Mouse (Mus musculus): Measurements from ENCODE around the gene Nck1. TPM values are rescaled to one million over a fixed set of nuclear protein-coding genes. Genes with fewer than 3 reads are reported as not detected.
A peak's percentile ranks its signal among the peaks of the same experiment; 100 is the strongest.

The Nck1 gene
- polyA plus RNA-seq (2012; rRNA removed) = 50.8 and 53.3 TPM in 2 replicates

DNA sequence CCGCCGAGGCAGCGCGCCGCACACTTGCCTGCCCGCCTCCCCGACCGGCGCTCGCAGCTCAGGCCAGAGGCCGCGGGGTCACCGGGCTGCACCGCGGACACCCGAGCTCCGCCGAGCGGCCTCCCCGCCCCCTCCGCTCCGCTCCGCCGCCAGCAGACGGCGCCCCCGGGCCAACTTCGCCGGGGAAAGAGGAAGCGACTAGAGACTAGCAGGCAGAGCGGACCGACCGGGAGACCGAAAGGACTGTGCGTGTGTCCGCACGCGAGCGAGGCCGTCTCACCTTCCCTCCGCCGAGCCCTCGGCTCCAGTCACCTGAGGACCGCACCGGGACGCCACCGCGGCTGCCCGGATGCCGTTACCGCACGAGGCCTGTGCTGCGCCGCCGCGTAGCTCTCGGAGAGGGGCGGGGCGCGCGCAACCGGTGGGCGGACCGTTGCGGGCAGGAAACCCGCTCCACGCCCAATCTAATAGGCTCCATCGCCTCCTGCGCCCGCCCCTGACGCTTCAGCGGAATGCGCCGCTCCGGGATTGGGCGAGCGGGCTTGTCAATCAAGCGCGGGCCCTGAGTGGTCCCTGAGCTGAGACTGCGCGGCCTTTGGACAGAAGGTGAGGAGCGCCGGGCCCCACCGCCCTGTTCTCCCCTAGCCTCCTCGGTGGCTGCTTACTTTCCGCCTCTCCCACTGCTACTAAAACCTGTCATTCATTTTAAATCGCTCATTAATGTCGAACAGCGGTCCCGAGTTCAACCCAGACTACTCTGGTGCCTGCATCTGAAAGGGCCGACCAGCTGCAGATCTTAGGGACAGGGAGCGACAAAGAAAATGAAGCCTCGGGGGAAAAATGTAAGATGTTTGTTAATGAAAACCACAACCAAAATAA, at the start of gene Nck1:
Nck1 (minus strand) TSS at position 420 of the 879 bp plus-strand sequence.
- Histone ChIP-seq H3K4me3 (replicated peaks; ENCODE audit: insufficient read depth, low read depth, low read length) (peak within 1 kb of the TSS; percentile 90), H3K27ac (ENCODE audit: insufficient read depth, low read length) (peak within 1 kb of the TSS; percentile 81), H3K4me1 (ENCODE audit: control insufficient read depth, insufficient read depth, low read length) (no peaks in the 10 kb centered on the region; the same call in 1 of the 2 replicates), H3K27me3 (ENCODE audit: control insufficient read depth, insufficient read depth, low read length) (no peaks in the 10 kb centered on the region)
- WGBS = under 1% methylated on average over 93 of the region's 93 CpGs
- TF ChIP-seq CTCF (IDR thresholded peaks at IDR 0.05; ENCODE audit: borderline replicate concordance, insufficient read depth, low read depth, low read length) (peak; percentile 60; the same call in 1 of the 2 replicates), POLR2A (IDR thresholded peaks at IDR 0.05; ENCODE audit: borderline replicate concordance, insufficient read depth, low read length) (peak; percentile 87)
- peak; percentile 100 for DNase-seq

DNA sequence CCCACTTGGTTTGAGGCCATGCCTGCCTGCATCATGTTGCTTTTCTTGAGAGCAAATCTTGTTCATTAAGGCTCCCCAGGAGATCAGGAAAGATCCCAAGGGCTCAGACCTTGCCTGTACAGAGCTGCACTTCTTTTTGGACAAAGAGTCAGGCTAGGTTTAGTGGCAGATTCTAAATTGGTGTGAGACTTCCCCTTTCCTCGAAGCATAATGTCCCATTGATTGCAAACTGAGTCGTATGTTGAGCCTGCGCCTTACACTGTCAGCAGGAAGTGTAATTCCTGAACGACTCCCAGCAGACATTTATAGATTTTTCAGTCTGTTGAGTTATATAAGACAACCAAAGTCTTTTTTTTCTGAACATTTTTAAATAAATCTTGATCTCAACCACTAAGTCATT, 44.5 kb upstream of the Nck1 start:
- DNase-seq = no peak
- no peak overlapping the region for H3K4me3 ChIP-seq (replicated peaks; ENCODE audit: insufficient read depth, low read depth, low read length)
- H3K4me1 ChIP-seq (ENCODE audit: control insufficient read depth, insufficient read depth, low read length) = no peaks in the 10 kb centered on the region
- TF ChIP-seq CTCF (IDR thresholded peaks at IDR 0.05; ENCODE audit: borderline replicate concordance, insufficient read depth, low read depth, low read length) = no peak
- TF ChIP-seq POLR2A (IDR thresholded peaks at IDR 0.05; ENCODE audit: borderline replicate concordance, insufficient read depth, low read length) = no peak
- H3K27ac ChIP-seq (ENCODE audit: insufficient read depth, low read length) = no peak overlapping the region
- 75% methylated on average over 4 of the region's 4 CpGs for WGBS
- no peaks in the 10 kb centered on the region for H3K27me3 ChIP-seq (ENCODE audit: control insufficient read depth, insufficient read depth, low read length)

DNA sequence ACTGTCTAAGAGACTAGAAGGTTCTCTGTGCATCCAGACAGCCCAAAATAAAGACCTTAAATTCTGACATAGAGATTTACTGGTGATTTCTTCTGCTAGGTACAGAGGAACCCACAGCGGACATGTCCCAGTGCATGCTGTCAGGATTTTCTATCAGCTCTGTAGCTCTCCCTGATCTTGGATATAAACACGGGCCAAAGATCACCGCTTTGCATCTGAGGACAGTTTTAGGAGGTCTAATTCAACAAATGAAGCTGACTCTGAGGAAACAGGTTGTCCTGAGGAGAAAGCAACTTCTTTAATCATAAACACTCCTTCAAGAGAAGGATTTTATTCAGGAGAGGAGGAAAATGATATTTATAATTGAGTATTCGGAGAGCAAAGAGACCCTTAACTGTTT, 38.1 kb upstream of the Nck1 start:
- TF ChIP-seq POLR2A (IDR thresholded peaks at IDR 0.05; ENCODE audit: borderline replicate concordance, insufficient read depth, low read length) = no peak
- no peak for TF ChIP-seq CTCF (IDR thresholded peaks at IDR 0.05; ENCODE audit: borderline replicate concordance, insufficient read depth, low read depth, low read length)
- 95% methylated on average over 4 of the region's 4 CpGs for WGBS
- DNase-seq = no peak

DNA sequence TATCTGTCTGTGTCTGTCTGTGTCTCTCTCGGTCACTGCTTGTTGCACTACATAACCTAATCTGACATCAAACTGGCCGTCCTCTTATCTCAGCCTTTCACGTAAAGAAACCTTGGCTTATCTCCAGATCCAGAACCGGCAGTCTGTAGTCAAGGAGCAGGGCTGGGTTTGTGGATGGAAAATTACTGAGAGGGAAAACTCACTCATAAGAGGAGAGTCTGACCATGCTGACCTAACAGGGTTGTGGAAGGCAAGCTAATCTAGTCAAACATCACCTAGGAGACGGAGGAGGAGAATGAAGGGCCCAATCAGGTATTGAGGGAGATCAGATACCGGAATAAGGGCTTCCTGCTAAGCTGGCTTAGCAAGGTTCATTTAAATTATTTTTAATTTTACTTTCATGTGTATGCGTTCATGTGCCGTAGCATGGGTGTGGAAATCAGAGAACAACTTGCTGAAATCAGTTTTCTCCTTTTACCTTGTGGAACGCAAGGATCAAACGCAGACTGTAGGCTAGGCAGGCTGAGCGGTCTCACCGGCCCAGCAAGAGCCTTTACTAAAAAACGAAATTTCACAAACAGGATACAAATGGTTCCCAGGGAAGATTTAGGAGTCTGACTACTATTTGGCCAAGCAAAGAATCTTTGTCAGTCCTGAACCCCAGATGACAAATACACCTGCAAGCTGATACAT, 37.1 kb upstream of the Nck1 start:
- H3K27me3 ChIP-seq (ENCODE audit: control insufficient read depth, insufficient read depth, low read length) = no peaks in the 10 kb centered on the region
- TF ChIP-seq CTCF (IDR thresholded peaks at IDR 0.05; ENCODE audit: borderline replicate concordance, insufficient read depth, low read depth, low read length) (no peak), POLR2A (IDR thresholded peaks at IDR 0.05; ENCODE audit: borderline replicate concordance, insufficient read depth, low read length) (no peak)
- peak overlapping the region; percentile 50; the same call in 1 of the 2 replicates for H3K27ac ChIP-seq (ENCODE audit: insufficient read depth, low read length)
- H3K4me3 ChIP-seq (replicated peaks; ENCODE audit: insufficient read depth, low read depth, low read length) = no peak overlapping the region
- peaks cover 13% of the 10 kb centered on the region; the same call in 1 of the 2 replicates for H3K4me1 ChIP-seq (ENCODE audit: control insufficient read depth, insufficient read depth, low read length)
- DNase-seq = peak; percentile 50 to 81
- WGBS = 42% methylated on average over 13 of the region's 13 CpGs

More for the DNA sequence above, 38.1 kb upstream of the Nck1 start:
- Histone ChIP-seq H3K27me3 (ENCODE audit: control insufficient read depth, insufficient read depth, low read length) (no peaks in the 10 kb centered on the region), H3K4me3 (replicated peaks; ENCODE audit: insufficient read depth, low read depth, low read length) (no peak overlapping the region), H3K4me1 (ENCODE audit: control insufficient read depth, insufficient read depth, low read length) (peaks cover 13% of the 10 kb centered on the region; the same call in 1 of the 2 replicates), H3K27ac (ENCODE audit: insufficient read depth, low read length) (no peak overlapping the region)

DNA sequence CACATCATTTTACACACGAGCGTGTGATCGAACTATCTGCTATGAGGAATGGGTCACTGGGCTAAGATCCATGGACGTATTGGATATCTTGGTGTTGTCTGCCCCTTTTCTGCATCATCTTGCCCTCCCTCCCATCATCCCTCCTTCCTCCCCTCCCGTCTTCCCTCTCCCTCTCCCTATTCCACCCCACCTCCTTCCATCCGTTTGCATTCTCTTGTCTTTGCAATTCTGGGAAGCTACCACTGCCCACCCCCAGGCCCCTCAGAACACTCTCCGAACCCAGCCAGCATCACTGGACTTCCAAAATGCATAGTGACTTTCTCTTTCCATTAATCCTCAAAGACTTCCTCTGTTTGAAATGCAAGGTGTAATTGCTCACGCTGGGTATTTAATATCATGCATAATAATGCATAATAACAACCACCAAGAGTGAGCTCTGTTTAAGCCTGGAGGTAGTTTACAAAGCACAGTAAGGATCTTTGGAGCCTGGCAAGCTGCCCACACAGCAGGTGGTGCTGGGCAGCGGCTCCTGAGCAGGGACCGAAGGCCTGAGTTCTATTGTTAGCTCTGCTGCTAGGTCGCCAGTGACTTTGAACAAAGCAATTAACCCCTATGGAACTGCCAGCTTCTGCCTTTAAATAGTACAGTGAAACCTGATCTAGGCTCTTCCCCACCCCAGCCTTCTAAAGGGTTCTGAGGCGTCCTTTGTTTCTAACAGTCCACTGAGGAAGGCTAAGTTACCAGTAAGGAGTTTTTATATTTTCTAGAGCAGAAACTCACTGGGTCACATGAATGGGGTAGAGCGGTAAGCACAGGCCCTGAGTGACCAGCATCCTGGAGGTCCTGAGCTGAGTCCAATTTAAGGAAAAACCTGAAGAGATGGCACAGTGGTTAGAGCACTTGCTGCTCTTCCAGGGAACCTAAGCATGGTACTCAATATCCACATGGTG, 35.9 kb upstream of the Nck1 start:
- Histone ChIP-seq H3K4me1 (ENCODE audit: control insufficient read depth, insufficient read depth, low read length) (peaks cover 13% of the 10 kb centered on the region; the same call in 1 of the 2 replicates), H3K4me3 (replicated peaks; ENCODE audit: insufficient read depth, low read depth, low read length) (no peak overlapping the region), H3K27ac (ENCODE audit: insufficient read depth, low read length) (peak overlapping the region; percentile 5; the same call in 1 of the 2 replicates), H3K27me3 (ENCODE audit: control insufficient read depth, insufficient read depth, low read length) (no peaks in the 10 kb centered on the region)
- TF ChIP-seq POLR2A (IDR thresholded peaks at IDR 0.05; ENCODE audit: borderline replicate concordance, insufficient read depth, low read length) (no peak), CTCF (IDR thresholded peaks at IDR 0.05; ENCODE audit: borderline replicate concordance, insufficient read depth, low read depth, low read length) (no peak)
- WGBS = 45% methylated on average over 13 of the region's 13 CpGs
- DNase-seq = peak; percentile 77 to 83

DNA sequence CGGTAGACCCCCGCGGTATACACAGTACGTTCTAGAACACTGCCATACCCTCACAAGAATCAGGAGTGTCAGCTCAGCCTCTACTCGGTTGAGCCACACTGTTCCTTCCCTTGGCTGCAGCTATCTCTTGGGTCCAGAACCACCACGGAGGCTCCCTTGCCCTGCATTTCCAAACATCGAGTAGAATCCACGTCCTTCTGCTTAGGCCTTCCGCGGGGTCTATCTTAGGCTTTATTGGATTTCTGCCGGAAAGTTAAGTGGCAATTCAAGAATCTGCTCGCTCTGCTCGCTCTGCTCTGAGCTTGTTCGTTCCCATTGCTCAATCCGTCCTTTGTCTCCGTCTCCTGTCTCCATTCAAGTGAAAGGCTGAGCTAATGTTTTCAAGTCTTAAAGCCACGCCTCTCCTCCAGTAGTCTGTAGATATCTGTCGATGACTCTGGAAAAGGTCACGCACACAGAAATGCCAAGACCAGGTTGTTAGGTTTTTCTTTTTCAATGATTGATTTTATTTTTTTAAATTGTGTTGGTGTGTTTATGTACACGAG, 34.3 kb upstream of the Nck1 start:
- 77% methylated on average over 20 of the region's 20 CpGs for WGBS
- no peaks in the 10 kb centered on the region for H3K27me3 ChIP-seq (ENCODE audit: control insufficient read depth, insufficient read depth, low read length)
- TF ChIP-seq CTCF (IDR thresholded peaks at IDR 0.05; ENCODE audit: borderline replicate concordance, insufficient read depth, low read depth, low read length) (no peak), POLR2A (IDR thresholded peaks at IDR 0.05; ENCODE audit: borderline replicate concordance, insufficient read depth, low read length) (no peak)
- no peak overlapping the region for H3K4me3 ChIP-seq (replicated peaks; ENCODE audit: insufficient read depth, low read depth, low read length)
- no peak for DNase-seq
- H3K4me1 ChIP-seq (ENCODE audit: control insufficient read depth, insufficient read depth, low read length) = peaks cover 13% of the 10 kb centered on the region; the same call in 1 of the 2 replicates
- no peak overlapping the region for H3K27ac ChIP-seq (ENCODE audit: insufficient read depth, low read length)

All from cerebellum, adult 2 months (tissue).